Mouse (Mus musculus) urinary bladder, postnatal 10 days (tissue): ENCODE measurements around the gene Trpm3.
"Not testable (repeated sequence)": the region's sequence is repeated elsewhere in the genome, so short reads cannot be mapped to it uniquely, and the experiment has no call there.

Source experiments
- DNase-seq: peaks from one replicate; pipeline ENCODE4 v3.0.0; 2022; ENCODE audit warnings: low spot score

Gene Trpm3

GRCm38 (mm10) chr19:22758496-22758895 lies 619.6 kb downstream of the Trpm3 start:
- DNase-seq, result no peak

GRCm38 (mm10) chr19:22768242-22768641 lies 629.4 kb downstream of the Trpm3 start:
- DNase-seq, result no peak

GRCm38 (mm10) chr19:22775191-22775695 lies 636.4 kb downstream of the Trpm3 start:
- no peak for DNase-seq

GRCm38 (mm10) chr19:22780192-22780843 lies 641.5 kb downstream of the Trpm3 start:
- DNase-seq, result no peak

GRCm38 (mm10) chr19:22781579-22781978 lies 642.7 kb downstream of the Trpm3 start:
- DNase-seq, result no peak

GRCm38 (mm10) chr19:22783745-22784144 lies 644.9 kb downstream of the Trpm3 start:
- no peak for DNase-seq

- no peak for DNase-seq
Observed at GRCm38 (mm10) chr19:22789753-22790152, 650.9 kb downstream of the Trpm3 start.

GRCm38 (mm10) chr19:22796996-22797395 lies 658.1 kb downstream of the Trpm3 start:
- no peak for DNase-seq

GRCm38 (mm10) chr19:22800471-22800870 lies 661.6 kb downstream of the Trpm3 start:
- DNase-seq, result no peak

- no peak for DNase-seq
Observed at GRCm38 (mm10) chr19:22803396-22803795, 664.5 kb downstream of the Trpm3 start.

GRCm38 (mm10) chr19:22804311-22804710 lies 665.5 kb downstream of the Trpm3 start:
- DNase-seq, result no peak

- no peak for DNase-seq
Observed at GRCm38 (mm10) chr19:22810247-22810646, 671.4 kb downstream of the Trpm3 start.

- DNase-seq, result no peak
Observed at GRCm38 (mm10) chr19:22821741-22822140, 682.9 kb downstream of the Trpm3 start.

GRCm38 (mm10) chr19:22823491-22823981 lies 684.7 kb downstream of the Trpm3 start:
- DNase-seq, result no peak

- no peak for DNase-seq
Observed at GRCm38 (mm10) chr19:22825812-22826211, 687.0 kb downstream of the Trpm3 start.

GRCm38 (mm10) chr19:22828198-22828742 lies 689.4 kb downstream of the Trpm3 start:
- DNase-seq, result no peak

GRCm38 (mm10) chr19:22841081-22842040 lies 702.5 kb downstream of the Trpm3 start:
- no peak for DNase-seq

- DNase-seq, result no peak
Observed at GRCm38 (mm10) chr19:22842697-22843096, 703.9 kb downstream of the Trpm3 start.

GRCm38 (mm10) chr19:22847696-22848095 lies 708.9 kb downstream of the Trpm3 start:
- DNase-seq, result no peak

- no peak for DNase-seq
Observed at GRCm38 (mm10) chr19:22848251-22848650, 709.4 kb downstream of the Trpm3 start.

GRCm38 (mm10) chr19:22848783-22849576 lies 710.1 kb downstream of the Trpm3 start:
- no peak for DNase-seq

- not testable (repeated sequence) for DNase-seq
Observed at GRCm38 (mm10) chr19:22851423-22851822, 712.6 kb downstream of the Trpm3 start.
